Mouse (Mus musculus) urinary bladder, postnatal 14 days (tissue): Measurements from ENCODE around the gene Zfyve21.

Source experiments
- DNase-seq: peaks from one replicate; pipeline ENCODE4 v3.0.0; 2021; ENCODE audit warnings: low spot score

The Zfyve21 gene

GRCm38 (mm10) chr12:111845953-111846352 is 32.0 kb downstream of the Zfyve21 start:
- DNase-seq = no peak

GRCm38 (mm10) chr12:111846815-111847214 is 32.8 kb downstream of the Zfyve21 start:
- no peak for DNase-seq

GRCm38 (mm10) chr12:111848300-111848798 is 34.4 kb downstream of the Zfyve21 start:
- no peak for DNase-seq

GRCm38 (mm10) chr12:111851235-111851634 is 37.3 kb downstream of the Zfyve21 start:
- no peak for DNase-seq

- DNase-seq = no peak
Observed at GRCm38 (mm10) chr12:111851745-111852144, 37.8 kb downstream of the Zfyve21 start.

- peak; percentile 29 for DNase-seq
Observed at GRCm38 (mm10) chr12:111853011-111853436, 39.1 kb downstream of the Zfyve21 start.

- no peak for DNase-seq
Observed at GRCm38 (mm10) chr12:111853546-111853945, 39.6 kb downstream of the Zfyve21 start.

- DNase-seq = no peak
Observed at GRCm38 (mm10) chr12:111855448-111855847, 41.5 kb downstream of the Zfyve21 start.

- no peak for DNase-seq
Observed at GRCm38 (mm10) chr12:111864206-111864824, 50.3 kb downstream of the Zfyve21 start.

- DNase-seq = no peak
Observed at GRCm38 (mm10) chr12:111869806-111870205, 55.8 kb downstream of the Zfyve21 start.

- DNase-seq = no peak
Observed at GRCm38 (mm10) chr12:111870811-111871210, 56.8 kb downstream of the Zfyve21 start.

GRCm38 (mm10) chr12:111872079-111872478 is 58.1 kb downstream of the Zfyve21 start:
- DNase-seq = no peak

- no peak for DNase-seq
Observed at GRCm38 (mm10) chr12:111874601-111875140, 60.7 kb downstream of the Zfyve21 start.

GRCm38 (mm10) chr12:111875499-111875898 is 61.5 kb downstream of the Zfyve21 start:
- DNase-seq = no peak

GRCm38 (mm10) chr12:111878213-111878612 is 64.2 kb downstream of the Zfyve21 start:
- peak; percentile 86 for DNase-seq
